Mouse (Mus musculus) G1E (cell line): ENCODE data around the gene Gm20425. TPM values are rescaled to one million over a fixed set of nuclear protein-coding genes. Genes with fewer than 3 reads are reported as not detected.

ENCODE experiments used
- ATAC-seq: 2 replicates; pipeline ENCODE4 v1.8.0; 2016; ENCODE audit warnings: mild to moderate bottlenecking; ENCODE audit not compliant: insufficient number of reproducible peaks, poor library complexity, low FRiP score, severe bottlenecking; ENCODE audit errors: extremely low read depth
- DNase-seq: peaks from one replicate; pipeline ENCODE4 v3.0.0; 2012; ENCODE audit warnings: low spot score
- H3K27me3 ChIP-seq: 2 replicates; pipeline ENCODE4 v1.6.1; 2012; ENCODE audit warnings: mild to moderate bottlenecking, low read length, inconsistent platforms; ENCODE audit not compliant: insufficient read depth
- H3K36me3 ChIP-seq: replicated peaks from 2 replicates; pipeline ENCODE3; 2012; ENCODE audit warnings: mild to moderate bottlenecking, inconsistent platforms
- H3K4me1 ChIP-seq: 2 replicates; pipeline ENCODE4 v1.6.1; 2012; ENCODE audit warnings: low read depth, low read length, inconsistent platforms, mixed read lengths; ENCODE audit not compliant: insufficient read depth
- H3K4me3 ChIP-seq: 2 replicates; pipeline ENCODE4 v1.5.1; 2012; ENCODE audit warnings: low read depth, mild to moderate bottlenecking, inconsistent platforms, low read length, moderate library complexity, mixed read lengths
- H3K9me3 ChIP-seq: replicated peaks from 2 replicates; pipeline ENCODE4 v1.6.1; 2012; ENCODE audit warnings: inconsistent platforms
- CTCF ChIP-seq: IDR thresholded peaks from 2 replicates; pipeline ENCODE4 v1.5.1; 2012; ENCODE audit warnings: low read depth, low read length, inconsistent platforms, mixed read lengths
- GATA1 ChIP-seq: IDR thresholded peaks from 2 replicates; pipeline ENCODE4 v1.6.1; 2012; ENCODE audit warnings: borderline replicate concordance, low read length, inconsistent platforms, mixed read lengths
- GATA2 ChIP-seq: IDR thresholded peaks from 2 replicates; pipeline ENCODE4 v1.6.1; 2012; ENCODE audit warnings: low read depth, low read length, inconsistent platforms, borderline replicate concordance
- POLR2AphosphoS5 ChIP-seq: IDR thresholded peaks from 2 replicates; pipeline ENCODE4 v1.6.1; 2012; ENCODE audit warnings: low read depth, low read length, inconsistent platforms; ENCODE audit not compliant: insufficient replicate concordance
- TAL1 ChIP-seq: conservative IDR thresholded peaks from 2 replicates; pipeline ENCODE4 v1.6.1; 2012; ENCODE audit warnings: low read depth, low read length, inconsistent platforms, mixed read lengths
- polyA plus RNA-seq: library from polyadenylated mRNA; stranded (reverse); fragments of >175 nt; gene quantifications from 2 replicates; pipeline ENCODE4 v1.2.3, GENCODE M21; 2012
- total RNA-seq, 2 experiments: library from RNA; stranded (forward) in 1 of 2; stranded (reverse) in 1 of 2; fragments of 200-1000 nt in 1 of 2; fragments of >200 nt in 1 of 2; fragmentation: Nextera tagmentation in 1 of 2; gene quantifications; 2 replicates each; pipeline ENCODE4 v1.2.3; 2014 to 2017

Gene Gm20425
- total RNA-seq (2014; fragmentation: Nextera tagmentation), result not detected in 2 replicates
- not detected in 2 replicates for total RNA-seq (2017)
- polyA plus RNA-seq, result 0.03 TPM in 1 of 2 replicates, not detected in the other

DNA sequence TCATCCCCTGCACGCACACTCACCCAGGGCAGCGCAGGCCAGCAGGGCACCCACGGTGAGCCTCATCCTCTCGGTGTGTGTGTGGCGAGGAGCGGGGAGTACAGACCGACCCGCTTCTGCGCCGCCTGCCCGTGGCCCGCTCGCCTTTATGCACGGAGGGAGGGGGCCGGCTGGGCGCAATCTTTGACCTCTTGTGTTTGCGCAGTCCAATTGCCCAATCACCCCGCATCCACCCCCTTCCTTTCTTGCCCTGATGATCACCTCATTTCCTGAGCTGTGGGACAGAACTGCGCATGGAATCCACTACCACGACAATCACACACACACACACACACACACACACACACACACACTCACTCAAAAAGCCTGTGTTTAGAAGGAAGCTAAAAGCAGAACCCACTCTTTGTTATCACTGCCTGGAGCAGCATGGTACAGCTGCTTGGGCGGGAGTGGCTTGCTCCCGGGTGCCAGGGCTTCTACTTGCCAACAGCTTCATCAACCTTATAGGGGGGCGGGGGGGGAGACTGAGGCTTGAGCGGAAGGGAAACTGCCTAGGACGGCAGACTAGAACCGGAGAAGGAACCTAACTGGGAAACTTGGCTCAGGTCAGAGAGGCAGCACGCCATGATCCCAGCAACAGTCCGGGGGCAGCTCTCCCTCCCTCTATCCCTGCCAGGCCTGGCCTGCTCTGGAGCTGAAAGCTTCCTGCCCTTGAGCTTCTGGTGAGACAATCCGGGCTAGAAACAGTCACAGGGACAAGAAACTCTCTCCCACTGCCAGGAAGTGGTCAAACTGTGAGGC lies at the start of gene Gm20425, which contains the start of gene Trf:
Gene Gm20425, minus strand, starts transcription at position 157 of the 801 bp plus-strand sequence.
Gene Trf, minus strand, starts transcription at position 294 of the 801 bp plus-strand sequence.
- TF ChIP-seq POLR2AphosphoS5 (no peak), GATA1 (no peak), GATA2 (no peak), CTCF (no peak), TAL1 (no peak)
- DNase-seq (no peak), ATAC-seq (no peak)
- no peaks in the 10 kb centered on the region for H3K9me3 ChIP-seq
- no peak within 1 kb of the TSS for H3K4me3 ChIP-seq
- H3K27me3 ChIP-seq, result peaks cover 34% of the 10 kb centered on the region
- H3K36me3 ChIP-seq, result no peaks in the 10 kb centered on the region
- peaks cover 37% of the 10 kb centered on the region for H3K4me1 ChIP-seq

DNA sequence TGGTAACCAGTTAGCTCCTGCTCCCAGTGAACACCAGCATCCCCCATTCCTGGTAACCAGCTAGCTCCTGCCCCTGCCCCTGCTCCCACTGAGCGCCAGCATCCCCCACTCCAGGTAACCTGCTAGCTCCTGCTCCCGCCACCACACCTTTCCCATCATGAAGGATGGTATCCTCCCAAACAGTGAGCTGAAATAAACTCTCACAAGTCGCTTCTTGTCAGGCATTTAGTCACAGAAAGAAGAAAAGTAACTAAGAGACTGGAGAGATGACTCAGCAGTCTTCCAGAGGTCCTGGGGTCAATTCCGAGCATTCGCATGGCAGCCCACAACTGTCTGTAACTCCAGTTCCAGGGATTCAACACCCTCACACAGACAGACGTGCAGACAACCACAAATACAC lies 46.8 kb upstream of the Gm20425 start:
- no peaks in the 10 kb centered on the region for H3K27me3 ChIP-seq
- DNase-seq (no peak), ATAC-seq (no peak)
- no peaks in the 10 kb centered on the region for H3K9me3 ChIP-seq
- TF ChIP-seq TAL1, result no peak
- no peak for TF ChIP-seq POLR2AphosphoS5
- TF ChIP-seq GATA1, result no peak
- no peak for TF ChIP-seq CTCF
- no peak for TF ChIP-seq GATA2
- H3K4me1 ChIP-seq, result peaks cover 20% of the 10 kb centered on the region
- H3K4me3 ChIP-seq, result no peak overlapping the region
- H3K36me3 ChIP-seq, result peaks cover 80% of the 10 kb centered on the region

DNA sequence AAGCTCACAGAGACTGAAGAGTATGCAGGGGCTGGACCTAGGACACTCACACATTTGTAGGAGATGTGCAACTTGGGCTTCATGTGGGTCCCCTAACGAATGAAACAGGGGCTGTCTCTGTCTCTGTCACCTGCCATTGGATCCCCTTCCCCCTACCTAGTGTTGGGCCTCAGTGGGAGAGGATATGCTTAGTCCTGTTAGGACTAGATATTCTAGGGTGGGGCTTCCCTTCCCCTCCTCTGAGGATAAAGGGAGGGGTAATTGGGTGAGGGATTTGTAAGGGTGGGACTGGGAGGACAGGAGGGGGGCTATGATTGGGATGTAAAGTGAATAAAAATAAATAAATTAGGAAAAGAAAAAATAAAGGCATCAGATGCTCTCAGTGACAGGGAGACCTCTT lies 45.6 kb upstream of the Gm20425 start:
- H3K4me1 ChIP-seq, result peaks cover 20% of the 10 kb centered on the region
- H3K4me3 ChIP-seq, result no peak overlapping the region
- no peak for ATAC-seq
- TF ChIP-seq CTCF, result no peak
- TF ChIP-seq GATA2, result no peak
- TF ChIP-seq POLR2AphosphoS5, result no peak
- no peak for TF ChIP-seq GATA1
- TF ChIP-seq TAL1, result no peak
- H3K36me3 ChIP-seq, result peaks cover 81% of the 10 kb centered on the region
- no peak for DNase-seq
- H3K27me3 ChIP-seq, result no peaks in the 10 kb centered on the region
- H3K9me3 ChIP-seq, result no peaks in the 10 kb centered on the region

DNA sequence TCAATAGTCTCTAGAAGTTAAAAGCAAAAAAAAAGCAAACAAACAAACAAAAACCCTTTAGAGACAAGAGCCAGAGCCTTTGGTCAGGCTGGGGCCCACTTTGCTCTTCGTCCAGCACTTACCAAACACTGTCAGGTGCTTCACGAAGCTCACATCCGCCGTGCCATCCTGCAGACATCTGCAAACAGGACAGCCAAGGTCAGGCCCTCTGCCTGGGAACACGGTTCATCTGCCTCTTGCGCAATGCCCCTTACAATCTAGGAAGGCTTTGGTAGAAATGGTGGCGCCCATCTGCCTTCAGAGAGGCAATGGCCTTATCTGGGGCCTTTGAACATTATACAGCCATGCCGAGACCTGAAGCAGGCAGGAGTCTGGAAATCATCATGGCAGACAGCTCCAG lies 44.7 kb upstream of the Gm20425 start:
- no peak for TF ChIP-seq GATA1
- TF ChIP-seq POLR2AphosphoS5, result no peak
- no peak for TF ChIP-seq CTCF
- TF ChIP-seq TAL1, result no peak
- no peak for TF ChIP-seq GATA2
- DNase-seq, result no peak
- ATAC-seq, result no peak
- Histone ChIP-seq H3K9me3 (no peaks in the 10 kb centered on the region), H3K27me3 (no peaks in the 10 kb centered on the region), H3K4me1 (peaks cover 20% of the 10 kb centered on the region), H3K36me3 (peaks cover 77% of the 10 kb centered on the region), H3K4me3 (no peak overlapping the region)

DNA sequence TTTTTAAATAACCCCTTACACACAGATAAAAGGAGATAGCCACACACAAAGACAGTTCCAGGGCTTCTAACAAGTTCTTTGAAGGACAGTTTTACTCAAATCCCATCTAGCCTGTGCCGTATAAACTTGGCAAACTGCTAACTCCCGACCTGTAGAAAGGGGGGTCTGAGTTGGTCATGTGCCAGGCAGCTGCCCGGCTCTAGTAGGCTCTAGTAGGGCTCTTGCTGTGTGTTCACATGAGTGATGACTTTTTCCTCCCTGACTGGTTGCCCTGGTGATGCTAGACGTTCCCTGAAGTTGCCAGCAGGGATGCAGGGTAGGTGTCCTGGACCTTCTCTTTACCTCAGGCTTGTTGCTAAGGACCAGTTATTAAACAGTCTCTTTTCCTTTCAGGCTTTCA lies 41.0 kb upstream of the Gm20425 start:
- Histone ChIP-seq H3K36me3 (peaks cover 78% of the 10 kb centered on the region), H3K27me3 (no peaks in the 10 kb centered on the region; the same call in 1 of the 2 replicates), H3K4me3 (no peak overlapping the region), H3K4me1 (peaks cover 7% of the 10 kb centered on the region; the same call in 1 of the 2 replicates), H3K9me3 (no peaks in the 10 kb centered on the region)
- TF ChIP-seq CTCF (no peak), TAL1 (no peak), GATA2 (no peak), GATA1 (no peak), POLR2AphosphoS5 (no peak)
- DNase-seq (no peak), ATAC-seq (no peak)

DNA sequence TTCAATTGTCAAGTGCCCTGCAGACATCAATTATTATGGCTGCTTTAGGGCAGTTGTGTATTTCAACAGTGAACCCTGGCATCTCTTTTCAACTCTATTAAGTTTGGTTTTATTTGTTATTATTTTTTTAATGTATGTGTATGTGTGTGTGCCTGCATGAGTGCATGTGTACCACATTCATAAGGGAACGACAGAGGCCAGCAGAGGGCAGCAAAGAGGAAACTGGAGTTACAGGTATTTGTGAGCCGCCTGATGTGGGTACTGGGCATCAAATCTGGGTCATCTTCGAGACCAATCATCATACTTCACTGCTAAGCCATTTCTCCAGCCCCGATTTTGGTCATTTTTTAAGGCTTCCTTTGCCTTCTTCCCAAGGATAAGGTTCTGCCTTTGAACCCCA lies 35.7 kb upstream of the Gm20425 start:
- Histone ChIP-seq H3K9me3 (no peaks in the 10 kb centered on the region), H3K36me3 (peaks cover 89% of the 10 kb centered on the region), H3K4me1 (no peaks in the 10 kb centered on the region), H3K4me3 (no peak overlapping the region), H3K27me3 (no peaks in the 10 kb centered on the region; the same call in 1 of the 2 replicates)
- ATAC-seq (no peak), DNase-seq (no peak)
- TF ChIP-seq GATA2, result no peak
- TF ChIP-seq POLR2AphosphoS5, result no peak
- TF ChIP-seq CTCF, result no peak
- no peak for TF ChIP-seq TAL1
